Mouse (Mus musculus): ENCODE data around the gene Vmn1r185. TPM values are rescaled to one million over a fixed set of nuclear protein-coding genes. Genes with fewer than 3 reads are reported as not detected.
"Not testable (repeated sequence)": the region's sequence is repeated elsewhere in the genome, so short reads cannot be mapped to it uniquely, and the experiment has no call there.

Gene Vmn1r185
- polyA plus RNA-seq (2015; fragmentation: Nextera tagmentation; extraction: Ambion mirVana) = not detected in 2 replicates

DNA sequence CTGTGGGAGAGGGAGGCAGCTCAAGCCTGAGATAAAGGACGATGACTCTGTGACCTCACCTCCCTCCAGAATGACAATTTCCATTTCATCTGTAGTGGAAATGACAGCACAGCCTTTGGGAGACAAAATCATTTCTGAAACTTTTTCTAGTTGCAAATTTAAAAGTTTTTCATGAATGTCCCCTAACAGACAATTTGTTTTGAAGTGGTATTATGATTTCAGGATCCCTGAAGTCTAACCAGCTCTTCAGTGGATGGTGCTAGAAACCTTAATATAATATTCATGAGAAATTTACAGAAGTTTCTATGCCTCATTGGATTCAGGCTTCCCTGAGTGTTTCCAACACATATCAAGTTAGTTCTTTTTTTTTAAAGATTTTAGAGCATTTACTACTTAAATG, at the start of gene Vmn1r185:
Gene Vmn1r185, minus strand, starts transcription at position 101 of the 400 bp plus-strand sequence.
- H3K4me3 ChIP-seq (replicated peaks); H3K27me3 ChIP-seq (replicated peaks); H3K36me3 ChIP-seq; H3K9ac ChIP-seq (replicated peaks); H3K27ac ChIP-seq (replicated peaks); ATAC-seq (ENCODE audit: low FRiP score); H3K4me2 ChIP-seq; H3K4me1 ChIP-seq; H3K9me3 ChIP-seq (replicated peaks): not testable (repeated sequence)
- 84% methylated on average over 1 of the region's 1 CpGs for WGBS

- H3K4me1 ChIP-seq; H3K36me3 ChIP-seq; H3K9me3 ChIP-seq (replicated peaks); ATAC-seq (ENCODE audit: low FRiP score); H3K4me3 ChIP-seq (replicated peaks); H3K9ac ChIP-seq (replicated peaks); H3K4me2 ChIP-seq; H3K27ac ChIP-seq (replicated peaks); H3K27me3 ChIP-seq (replicated peaks): not testable (repeated sequence)
- 38% methylated on average over 2 of the region's 2 CpGs for WGBS
Measured at GRCm38 (mm10) chr7:26667466-26667865, 49.2 kb upstream of the Vmn1r185 start.

DNA sequence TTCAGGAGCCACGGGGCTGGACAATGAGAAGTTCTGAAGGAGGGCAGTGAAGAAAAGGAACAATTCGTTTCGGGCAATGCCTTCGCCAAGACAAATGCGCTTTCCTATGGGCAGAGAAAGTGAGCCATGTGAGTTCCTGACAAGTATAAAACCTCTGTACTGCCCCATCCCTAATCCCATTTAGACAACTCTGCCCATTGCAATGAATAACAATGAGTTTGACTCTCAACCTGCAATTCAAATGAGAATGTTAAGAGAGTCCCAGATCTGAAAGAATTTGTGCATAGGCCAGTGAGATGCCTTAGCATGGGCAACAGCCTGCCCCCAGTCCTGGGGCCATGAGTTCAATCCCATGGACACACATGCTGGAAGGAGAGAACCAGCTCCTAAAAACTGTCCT, 47.7 kb upstream of the Vmn1r185 start:
- no peaks in the 10 kb centered on the region for H3K4me1 ChIP-seq
- 83% methylated on average over 5 of the region's 5 CpGs for WGBS

GRCm38 (mm10) chr7:26589774-26590173, 28.5 kb downstream of the Vmn1r185 start:
- ATAC-seq (ENCODE audit: low FRiP score) = no peak

More for the DNA sequence above, 47.7 kb upstream of the Vmn1r185 start:
- H3K27ac ChIP-seq (replicated peaks) = no peak overlapping the region
- ATAC-seq (ENCODE audit: low FRiP score) = no peak
- no peak overlapping the region for H3K9ac ChIP-seq (replicated peaks)
- H3K9me3 ChIP-seq (replicated peaks) = 0 out of 2 replicates have a peak, but pooled peaks cover 9% of the 10 kb centered on the region
- H3K36me3 ChIP-seq = no peaks in the 10 kb centered on the region
- no peaks in the 10 kb centered on the region for H3K27me3 ChIP-seq (replicated peaks)
- no peak overlapping the region for H3K4me2 ChIP-seq
- no peak overlapping the region for H3K4me3 ChIP-seq (replicated peaks)

DNA sequence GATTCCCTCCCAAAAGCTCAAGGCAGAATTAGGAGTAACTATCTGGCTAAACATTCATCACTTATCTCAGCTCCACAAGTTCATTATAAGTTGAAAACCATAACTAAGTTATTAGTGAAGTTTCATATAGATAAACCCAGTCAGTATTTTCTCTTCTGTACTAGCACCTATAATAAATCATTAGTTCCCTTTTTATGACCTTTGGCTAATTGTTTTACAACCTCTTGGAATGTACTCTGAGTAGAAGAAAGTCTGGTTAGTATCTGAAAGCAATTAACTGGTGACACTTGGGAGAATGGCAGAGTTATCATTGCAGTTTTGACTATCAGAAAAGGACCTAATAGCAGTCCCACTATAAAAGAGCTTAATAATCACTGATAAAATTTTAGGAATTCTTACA, 29.2 kb downstream of the Vmn1r185 start:
- Histone ChIP-seq H3K36me3 (no peaks in the 10 kb centered on the region), H3K4me3 (replicated peaks) (no peak overlapping the region), H3K4me2 (no peak overlapping the region), H3K9ac (replicated peaks) (no peak overlapping the region), H3K27me3 (replicated peaks) (no peaks in the 10 kb centered on the region), H3K9me3 (replicated peaks) (no peaks in the 10 kb centered on the region), H3K27ac (replicated peaks) (no peak overlapping the region), H3K4me1 (no peaks in the 10 kb centered on the region)
- ATAC-seq (ENCODE audit: low FRiP score) = no peak

More at GRCm38 (mm10) chr7:26589774-26590173, 28.5 kb downstream of the Vmn1r185 start:
- no peaks in the 10 kb centered on the region for H3K27me3 ChIP-seq (replicated peaks)
- WGBS = 81% methylated on average over 1 of the region's 1 CpGs
- no peaks in the 10 kb centered on the region for H3K36me3 ChIP-seq
- no peaks in the 10 kb centered on the region for H3K4me1 ChIP-seq
- H3K9ac ChIP-seq (replicated peaks) = no peak overlapping the region
- no peak overlapping the region for H3K4me3 ChIP-seq (replicated peaks)
- H3K27ac ChIP-seq (replicated peaks) = no peak overlapping the region
- H3K9me3 ChIP-seq (replicated peaks) = no peaks in the 10 kb centered on the region
- H3K4me2 ChIP-seq = no peak overlapping the region

Other genes with a start within 250 kb of the Vmn1r185 start
- not detected in 2 replicates for gene Nlrp9c, start 214.8 kb downstream of the Vmn1r185 start, polyA plus RNA-seq (2015; fragmentation: Nextera tagmentation; extraction: Ambion mirVana)
- not detected in 2 replicates for gene Nlrp4a, start 183.4 kb downstream of the Vmn1r185 start, polyA plus RNA-seq (2015; fragmentation: Nextera tagmentation; extraction: Ambion mirVana)
- gene Nlrp9a, start 83.4 kb downstream of the Vmn1r185 start, polyA plus RNA-seq (2015; fragmentation: Nextera tagmentation; extraction: Ambion mirVana) = not detected in 2 replicates
- gene Cyp2b23, start 68.0 kb upstream of the Vmn1r185 start, polyA plus RNA-seq (2015; fragmentation: Nextera tagmentation; extraction: Ambion mirVana) = not detected in 2 replicates
- 0.36 and 0.52 TPM in 2 replicates for gene Cyp2b19, start 138.7 kb upstream of the Vmn1r185 start, polyA plus RNA-seq (2015; fragmentation: Nextera tagmentation; extraction: Ambion mirVana)
- gene Cyp2g1, start 190.4 kb upstream of the Vmn1r185 start, polyA plus RNA-seq (2015; fragmentation: Nextera tagmentation; extraction: Ambion mirVana) = not detected in 2 replicates
- gene Cyp2a5, start 216.8 kb upstream of the Vmn1r185 start, polyA plus RNA-seq (2015; fragmentation: Nextera tagmentation; extraction: Ambion mirVana) = 0.28 and 0.32 TPM in 2 replicates

All from neural tube, embryonic 15.5 days (tissue).